Mouse (Mus musculus): ENCODE data around the gene Grid1.
A peak's percentile ranks its signal among the peaks of the same experiment; 100 is the strongest.

Grid1 gene

DNA sequence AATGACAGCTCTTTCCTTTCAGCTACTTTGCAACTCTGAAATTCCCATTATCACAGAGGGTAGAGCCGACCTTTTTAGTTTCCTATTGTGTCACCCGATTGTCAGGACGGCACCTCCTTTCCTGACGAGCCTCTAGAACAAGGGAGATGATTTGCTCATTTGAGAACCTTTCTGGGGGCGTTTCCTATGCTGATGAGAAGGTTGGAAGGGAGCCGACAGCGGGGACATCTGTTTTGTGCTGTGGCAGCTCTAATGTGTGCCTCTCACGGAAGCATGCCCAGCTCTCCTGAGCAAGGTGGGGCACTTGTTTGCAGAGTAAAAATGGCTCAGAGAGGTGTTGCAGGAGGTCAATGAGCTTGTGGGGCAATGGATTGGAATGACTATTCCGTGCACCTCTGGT, 189.2 kb downstream of the Grid1 start:
- DNase-seq (ENCODE audit: low read depth), result no peak

DNA sequence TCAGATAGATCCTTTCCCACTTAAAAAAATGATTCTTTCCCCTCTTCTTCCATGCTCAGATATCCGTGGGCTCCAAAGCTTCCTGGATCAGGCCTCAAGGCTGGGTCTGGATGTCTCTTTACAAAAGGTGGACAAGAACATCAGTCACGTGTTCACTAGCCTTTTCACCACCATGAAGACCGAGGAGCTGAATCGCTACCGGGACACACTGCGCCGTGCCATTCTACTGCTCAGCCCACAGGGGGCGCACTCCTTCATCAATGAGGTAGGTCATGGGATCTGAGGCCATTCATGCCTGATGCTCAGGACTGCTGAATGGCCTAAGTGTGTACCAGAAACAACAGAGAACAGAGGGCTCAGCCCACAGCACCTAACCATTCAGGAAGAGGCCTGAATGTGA, 206.8 kb downstream of the Grid1 start:
- DNase-seq (ENCODE audit: low read depth), result no peak

GRCm38 (mm10) chr14:35027501-35028140, 207.7 kb downstream of the Grid1 start:
- no peak for DNase-seq (ENCODE audit: low read depth)

DNA sequence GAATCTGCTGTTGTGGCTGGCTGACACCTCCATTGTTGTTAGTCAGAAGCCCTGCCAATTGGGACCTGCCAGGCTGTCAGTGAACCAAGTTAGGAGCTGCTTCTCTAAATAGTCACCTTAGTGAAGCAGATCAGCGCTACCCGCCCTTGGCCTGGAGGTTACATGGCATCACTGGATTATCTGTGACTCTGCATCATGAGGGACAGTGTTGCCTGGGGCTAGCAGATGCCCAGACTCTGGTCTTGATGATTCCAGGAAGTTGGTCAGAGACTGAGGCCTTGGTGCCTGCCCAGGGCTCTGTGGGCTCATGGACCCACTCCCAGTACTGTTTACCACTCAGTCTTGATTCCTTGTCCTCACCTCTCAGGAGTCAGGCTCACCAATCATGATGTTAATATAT, 209.7 kb downstream of the Grid1 start:
- DNase-seq (ENCODE audit: low read depth), result no peak

- DNase-seq (ENCODE audit: low read depth), result no peak
Observed at GRCm38 (mm10) chr14:35030271-35030670, 210.4 kb downstream of the Grid1 start.

GRCm38 (mm10) chr14:35032283-35032682, 212.4 kb downstream of the Grid1 start:
- no peak for DNase-seq (ENCODE audit: low read depth)

DNA sequence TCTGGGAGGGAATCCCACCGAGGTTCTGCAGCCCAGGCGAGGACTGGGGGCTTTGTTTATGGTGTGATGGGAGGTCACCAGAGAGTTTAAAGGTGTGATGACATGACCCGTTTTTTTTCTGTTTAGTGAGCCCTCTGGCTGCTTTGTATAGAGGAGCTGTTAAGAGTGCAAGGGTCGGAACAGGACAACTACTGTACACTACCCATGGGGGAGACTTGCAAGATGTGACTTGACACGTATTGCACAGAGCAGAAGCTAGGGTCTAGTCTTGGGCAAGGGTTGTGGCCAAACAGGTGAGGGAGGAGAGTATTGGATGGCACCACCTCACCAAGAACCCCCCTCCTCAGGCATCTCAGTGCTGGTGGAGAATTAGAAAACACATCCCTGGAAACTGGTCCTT, 224.4 kb downstream of the Grid1 start:
- no peak for DNase-seq (ENCODE audit: low read depth)

GRCm38 (mm10) chr14:35044918-35045698, 225.2 kb downstream of the Grid1 start:
- no peak for DNase-seq (ENCODE audit: low read depth)

- no peak for DNase-seq (ENCODE audit: low read depth)
Observed at GRCm38 (mm10) chr14:35049231-35049630, 229.3 kb downstream of the Grid1 start.

GRCm38 (mm10) chr14:35054139-35054538, 234.2 kb downstream of the Grid1 start:
- DNase-seq (ENCODE audit: low read depth), result no peak

DNA sequence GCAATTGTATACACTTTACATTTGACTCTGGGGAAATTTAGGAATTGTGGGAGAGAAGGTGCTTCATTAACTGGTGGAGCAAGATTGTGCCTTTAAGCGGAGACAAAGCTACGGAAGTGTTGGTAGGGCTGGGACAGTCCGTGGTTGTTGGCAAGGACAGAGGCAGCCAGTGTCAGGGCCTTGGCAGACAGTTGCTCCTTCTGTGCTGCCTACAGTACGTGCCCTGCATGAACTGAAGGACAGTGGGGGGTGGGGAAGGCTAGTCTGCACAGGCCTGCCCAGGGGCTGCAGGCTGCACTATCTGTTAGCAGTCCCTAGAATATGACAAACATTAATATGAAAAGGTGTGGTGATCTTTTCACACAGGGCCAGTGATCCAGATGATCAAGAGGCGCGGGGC, 254.7 kb downstream of the Grid1 start:
- no peak for DNase-seq (ENCODE audit: low read depth)

- no peak for DNase-seq (ENCODE audit: low read depth)
Observed at GRCm38 (mm10) chr14:35079954-35080353, 260.0 kb downstream of the Grid1 start.

- DNase-seq (ENCODE audit: low read depth), result no peak
Observed at GRCm38 (mm10) chr14:35092646-35093045, 272.7 kb downstream of the Grid1 start.

DNA sequence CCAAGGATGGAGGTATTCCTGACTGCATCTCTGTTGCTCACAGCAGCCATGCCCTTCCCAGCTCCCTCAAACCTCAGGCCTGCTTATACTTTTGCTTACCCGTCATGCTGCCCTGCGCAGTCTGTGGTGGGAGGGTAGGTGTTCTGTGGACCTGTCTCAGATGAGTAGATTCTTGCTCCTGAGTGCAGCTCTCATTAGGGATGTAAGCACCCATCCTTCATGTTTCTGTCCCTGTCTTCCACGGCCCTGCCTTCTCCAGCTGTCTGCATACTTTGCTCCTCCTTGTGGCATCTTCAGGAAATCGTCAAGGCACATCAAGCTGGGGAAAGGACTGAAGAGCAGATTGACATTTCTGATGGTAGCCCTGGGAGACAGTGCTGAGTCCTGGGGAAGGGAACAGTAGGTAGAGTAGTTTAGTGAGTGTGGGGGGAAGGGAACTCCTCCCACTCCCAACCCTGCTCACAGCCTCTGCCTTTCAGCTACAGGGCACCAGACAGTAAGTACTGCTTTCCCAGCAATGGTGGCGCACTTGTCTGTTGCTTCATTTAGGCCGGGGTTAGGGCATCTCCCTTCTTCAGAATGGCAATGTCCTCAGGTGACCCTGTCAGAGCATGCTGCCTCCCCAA, 273.8 kb downstream of the Grid1 start:
- no peak for DNase-seq (ENCODE audit: low read depth)

GRCm38 (mm10) chr14:35095506-35096059, 275.7 kb downstream of the Grid1 start:
- DNase-seq (ENCODE audit: low read depth), result no peak

DNA sequence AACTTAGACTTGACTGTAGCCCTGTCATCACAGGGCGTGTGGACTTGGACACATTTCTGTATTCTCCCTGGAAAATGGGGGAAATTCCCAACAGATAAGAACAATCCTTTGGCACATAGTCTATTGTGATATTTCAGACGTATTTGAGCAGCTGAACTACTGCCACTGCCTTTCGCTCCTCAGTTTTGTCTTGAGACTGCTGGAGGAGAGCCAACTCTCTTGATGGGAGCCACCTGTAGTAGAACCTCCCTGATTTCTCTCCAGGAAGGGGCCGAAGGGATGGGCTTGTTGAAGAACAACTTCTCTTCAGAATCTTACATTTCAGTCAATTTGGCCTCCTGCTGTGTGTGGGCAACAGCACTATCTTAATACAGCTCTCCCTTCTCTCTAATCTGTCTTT, 276.2 kb downstream of the Grid1 start:
- no peak for DNase-seq (ENCODE audit: low read depth)

DNA sequence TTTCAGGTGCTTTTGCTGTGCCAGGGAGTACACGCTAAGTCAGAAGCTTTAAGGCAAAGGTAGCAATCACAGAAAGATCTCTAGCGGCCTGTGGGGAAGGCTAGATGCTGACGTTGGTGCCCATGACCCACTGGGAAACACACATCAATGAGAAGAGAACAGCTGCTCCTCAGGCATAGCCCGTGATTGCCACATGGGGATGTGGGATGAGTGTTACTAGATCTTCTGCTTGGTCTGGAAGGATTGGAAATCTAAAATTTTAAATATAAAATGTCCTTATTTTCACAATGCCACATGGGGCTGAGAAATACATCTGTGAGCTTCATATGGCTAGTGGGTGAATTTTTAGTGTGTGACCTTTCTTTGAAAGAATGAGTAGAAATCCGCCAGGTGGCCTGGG, 277.3 kb downstream of the Grid1 start:
- no peak for DNase-seq (ENCODE audit: low read depth)

GRCm38 (mm10) chr14:35103639-35104210, 283.8 kb downstream of the Grid1 start:
- no peak for DNase-seq (ENCODE audit: low read depth)

DNA sequence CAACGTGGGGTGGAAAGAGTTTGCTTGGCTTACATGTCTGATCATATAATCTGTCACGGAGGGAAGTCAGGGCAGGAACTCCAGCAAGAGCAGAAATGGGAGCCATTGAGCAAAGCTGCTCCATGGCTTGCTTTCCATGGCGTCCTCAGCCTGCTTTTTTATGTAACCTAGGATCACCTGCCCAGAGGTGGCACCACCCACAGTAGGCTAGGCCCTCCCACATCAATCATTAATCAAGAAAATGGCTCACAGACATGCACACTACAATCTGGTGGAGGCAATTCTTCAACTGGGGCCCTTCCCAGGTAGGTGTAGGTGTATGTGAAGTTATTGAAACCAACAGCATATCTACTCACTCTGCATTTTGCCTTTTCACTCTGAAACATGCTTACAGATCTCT, 287.7 kb downstream of the Grid1 start:
- no peak for DNase-seq (ENCODE audit: low read depth)

DNA sequence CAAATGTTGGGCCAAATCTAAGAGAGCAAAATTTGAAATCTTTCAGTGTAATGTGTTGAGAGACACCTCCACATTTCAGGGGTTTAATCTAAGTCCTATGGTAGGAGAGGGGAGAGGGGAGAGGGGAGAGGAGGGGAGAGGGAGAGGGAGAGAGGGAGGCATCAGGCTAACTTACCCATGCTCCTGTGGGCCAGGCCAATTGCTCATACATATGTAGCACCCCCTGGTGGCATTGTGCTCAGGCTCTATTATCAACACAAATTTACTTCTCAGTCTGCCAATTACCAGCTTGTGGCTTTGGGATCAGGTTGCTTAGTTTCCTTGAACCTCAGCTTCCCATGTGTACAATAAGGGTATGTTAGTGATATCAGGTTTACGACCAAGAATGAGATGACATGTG, 291.0 kb downstream of the Grid1 start:
- peak; percentile 38 for DNase-seq (ENCODE audit: low read depth)

DNA sequence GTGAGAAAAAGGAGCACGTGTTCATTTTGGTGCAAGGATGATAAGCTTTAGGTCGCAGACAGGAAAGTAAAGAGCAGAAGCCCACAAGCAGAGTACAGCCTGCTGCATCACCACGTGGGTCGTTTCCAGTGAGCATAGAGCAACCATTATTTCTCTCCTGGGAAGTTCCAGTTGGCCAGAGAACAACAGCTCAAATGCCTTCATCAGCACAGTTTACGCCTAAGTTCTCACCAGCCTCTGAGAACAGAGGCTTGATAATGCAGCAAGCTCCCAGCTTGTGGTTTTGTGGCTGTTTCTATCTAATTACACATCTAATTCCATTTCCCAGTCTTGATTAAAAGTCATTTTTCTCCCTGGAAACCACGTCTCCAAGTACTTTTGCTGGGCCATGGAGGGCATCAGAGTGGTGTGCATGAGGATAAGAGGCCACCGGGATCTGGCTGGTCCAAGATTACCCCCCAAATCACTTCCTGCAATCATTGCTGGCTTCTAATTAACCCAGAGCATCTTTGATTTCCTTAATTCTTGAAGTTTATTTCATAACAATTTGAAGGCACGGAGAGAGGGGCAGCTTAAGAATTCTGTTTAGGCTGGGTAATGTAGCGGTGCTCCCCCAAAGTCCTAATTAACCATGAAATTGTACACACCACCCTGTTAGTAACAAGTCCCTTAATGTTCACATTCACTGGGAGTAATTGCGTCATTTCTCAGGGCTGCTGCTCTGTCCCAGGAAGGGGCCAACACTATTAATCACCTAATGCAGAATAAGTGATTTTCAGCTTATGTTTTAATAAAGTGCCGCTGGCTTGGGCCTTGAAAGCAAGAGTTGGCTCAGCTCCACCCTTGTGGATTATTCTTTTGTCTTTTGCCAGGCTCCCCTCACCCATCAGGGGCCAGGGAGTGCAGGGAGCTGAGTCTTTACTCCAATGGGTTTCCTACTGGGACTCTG, 292.7 kb downstream of the Grid1 start:
- no peak for DNase-seq (ENCODE audit: low read depth)

GRCm38 (mm10) chr14:35113276-35113645, 293.4 kb downstream of the Grid1 start:
- DNase-seq (ENCODE audit: low read depth), result no peak

Measured in NIH3T3 (cell line).